Mouse (Mus musculus) C2C12 (cell line): ENCODE data around the gene Mtmr11. TPM values are rescaled to one million over a fixed set of nuclear protein-coding genes. Genes with fewer than 3 reads are reported as not detected.

Source experiments
- H3K27me3 ChIP-seq: one replicate; pipeline ENCODE4 v1.6.1; 2011; ENCODE audit not compliant: control insufficient read depth, insufficient read depth, insufficient read length
- H3K36me3 ChIP-seq: one replicate; pipeline ENCODE4 v1.6.1; 2011; ENCODE audit not compliant: control insufficient read depth, insufficient read depth
- H3K4me3 ChIP-seq: one replicate; pipeline ENCODE4 v1.5.1; 2011; ENCODE audit warnings: mild to moderate bottlenecking, control low read depth; ENCODE audit not compliant: poor library complexity, insufficient read depth, severe bottlenecking
- H3K79me2 ChIP-seq: one replicate; pipeline ENCODE4 v1.6.1; 2011; ENCODE audit not compliant: control insufficient read depth, insufficient read depth
- H3K79me3 ChIP-seq: one replicate; pipeline ENCODE4 v1.6.1; 2011; ENCODE audit warnings: low read depth, control low read depth
- H3ac ChIP-seq: one replicate; pipeline ENCODE3; 2011; ENCODE audit warnings: low read depth; ENCODE audit not compliant: control insufficient read depth, insufficient read length
- CEBPB ChIP-seq: IDR thresholded peaks from one replicate; pipeline ENCODE4 v1.6.1; 2011; ENCODE audit warnings: low read depth, mild to moderate bottlenecking, control low read depth, moderate library complexity
- CTCF ChIP-seq: IDR thresholded peaks from one replicate; pipeline ENCODE4 v1.5.1; 2011; ENCODE audit not compliant: control insufficient read depth, insufficient read depth, insufficient read length
- FOSL1 ChIP-seq: IDR thresholded peaks from one replicate; pipeline ENCODE4 v1.8.0; 2011; ENCODE audit warnings: mild to moderate bottlenecking, low read length; ENCODE audit not compliant: poor library complexity, insufficient read depth, severe bottlenecking
- MAX ChIP-seq: IDR thresholded peaks from one replicate; pipeline ENCODE4 v1.6.1; 2011; ENCODE audit warnings: mild to moderate bottlenecking, control low read depth
- MYOD1 ChIP-seq: IDR thresholded peaks from one replicate; pipeline ENCODE4 v1.6.1; 2011; ENCODE audit warnings: low read depth; ENCODE audit not compliant: control insufficient read depth, insufficient read length
- MYOG ChIP-seq: IDR thresholded peaks from one replicate; pipeline ENCODE4 v1.6.1; 2011; ENCODE audit not compliant: control insufficient read depth, insufficient read length; ENCODE audit errors: extremely low read depth
- USF1 ChIP-seq: IDR thresholded peaks from one replicate; pipeline ENCODE4 v1.6.1; 2011; ENCODE audit warnings: low read depth, mild to moderate bottlenecking, control low read depth, moderate library complexity
- microRNA-seq: library from miRNA; unstranded; fragments of <30 nt; microRNA quantifications from one replicate; pipeline ENCODE4, GENCODE M21; 2019; ENCODE audit warnings: borderline microRNAs expressed
- polyA plus RNA-seq: library from polyadenylated mRNA; unstranded; fragments of >200 nt; fragmentation: generic; extraction: Trizol; gene quantifications from one replicate; pipeline ENCODE4 v1.2.1, GENCODE M21; 2012; ENCODE audit warnings: missing spikeins

The Mtmr11 gene
- polyA plus RNA-seq, 1 experiment = 5.1 TPM

DNA sequence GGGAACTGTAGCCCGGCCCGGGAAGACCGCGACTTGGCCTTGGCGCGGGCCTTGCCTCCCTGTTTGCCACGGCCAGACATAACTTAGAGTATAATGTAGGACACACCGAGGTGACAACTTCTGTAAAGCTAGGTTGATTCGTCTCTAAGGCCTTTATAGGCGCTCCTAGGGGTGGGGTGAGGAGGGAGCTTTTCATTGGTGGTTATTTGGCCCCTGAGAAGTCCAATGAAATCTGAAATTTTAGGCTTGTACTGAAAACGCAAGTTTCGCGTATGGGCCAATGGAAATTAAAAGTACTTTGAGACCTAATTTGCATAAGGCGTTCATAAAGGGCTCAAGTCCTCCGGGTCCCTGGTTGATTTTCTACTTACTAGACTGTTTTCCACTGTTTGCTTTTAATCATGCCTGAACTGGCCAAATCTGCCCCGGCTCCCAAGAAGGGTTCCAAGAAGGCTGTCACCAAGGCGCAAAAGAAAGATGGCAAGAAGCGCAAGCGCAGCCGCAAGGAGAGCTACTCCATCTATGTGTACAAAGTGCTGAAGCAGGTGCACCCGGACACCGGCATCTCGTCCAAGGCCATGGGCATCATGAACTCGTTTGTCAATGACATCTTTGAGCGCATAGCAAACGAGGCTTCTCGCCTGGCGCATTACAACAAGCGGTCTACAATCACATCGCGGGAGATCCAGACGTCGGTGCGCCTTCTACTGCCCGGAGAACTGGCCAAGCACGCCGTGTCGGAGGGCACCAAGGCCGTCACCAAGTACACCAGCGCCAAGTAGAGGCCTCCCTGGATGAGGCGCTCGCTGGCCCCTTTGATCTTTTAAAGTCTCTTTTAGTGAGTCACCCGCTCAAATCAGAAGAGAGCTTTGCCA, 59.2 kb downstream of the Mtmr11 start, which contains the start of the genes Hist2h2ac and Hist2h2be:
TSS of gene Hist2h2ac (minus strand) at position 116 of the 875 bp plus-strand sequence.
TSS of gene Hist2h2be (plus strand) at position 355 of the 875 bp plus-strand sequence.
- Histone ChIP-seq H3K27me3 (no peaks in the 10 kb centered on the region), H3K79me3 (no peaks in the 10 kb centered on the region), H3K4me3 (peak within 1 kb of the TSS; percentile 36), H3K79me2 (no peaks in the 10 kb centered on the region), H3K36me3 (no peaks in the 10 kb centered on the region), H3ac (peak within 1 kb of the TSS; percentile 89)
- no peak for TF ChIP-seq USF1
- no peak for TF ChIP-seq CEBPB
- TF ChIP-seq MAX = no peak
- TF ChIP-seq MYOG = no peak
- no peak for TF ChIP-seq FOSL1
- TF ChIP-seq MYOD1 = no peak
- no peak for TF ChIP-seq CTCF

Small RNAs within 50 kb of the gene (microRNA-seq; reads per million reads assigned to microRNA genes)
- gene Gm44492 = 0.20 reads per million

Other genes starting within 250 kb of the Mtmr11 start
- 66.3 TPM for gene Anp32e, start 232.8 kb upstream of the Mtmr11 start, polyA plus RNA-seq
- 103 TPM for gene Plekho1, start 166.0 kb upstream of the Mtmr11 start, polyA plus RNA-seq
- 15.6 TPM for gene Vps45, start 103.5 kb upstream of the Mtmr11 start, polyA plus RNA-seq
- 12.5 TPM for gene Otud7b, start 57.5 kb upstream of the Mtmr11 start, polyA plus RNA-seq
- 136 TPM for gene Sf3b4, start 10.3 kb downstream of the Mtmr11 start, polyA plus RNA-seq
- 0.33 TPM for gene Sv2a, start 19.1 kb downstream of the Mtmr11 start, polyA plus RNA-seq
- 76.1 TPM for gene Bola1, start 57.7 kb downstream of the Mtmr11 start, polyA plus RNA-seq
- 0.18 TPM for gene Hist2h2ab, start 57.9 kb downstream of the Mtmr11 start, polyA plus RNA-seq
- 1.9 TPM for gene Hist2h2ac, start 58.9 kb downstream of the Mtmr11 start, polyA plus RNA-seq
- gene Hist2h2be, start 59.1 kb downstream of the Mtmr11 start, polyA plus RNA-seq = 0.98 TPM
- 5.1 TPM for gene Hist2h3c2, start 77.1 kb downstream of the Mtmr11 start, polyA plus RNA-seq
- gene Hist2h2aa2, start 78.3 kb downstream of the Mtmr11 start, polyA plus RNA-seq = 20.3 TPM
- gene Hist2h2aa1, start 83.5 kb downstream of the Mtmr11 start, polyA plus RNA-seq = not detected
- 0.32 TPM for gene Hist2h3c1, start 84.7 kb downstream of the Mtmr11 start, polyA plus RNA-seq
- 0.89 TPM for gene Hist2h4, start 101.3 kb downstream of the Mtmr11 start, polyA plus RNA-seq
- gene Hist2h3b, start 106.7 kb downstream of the Mtmr11 start, polyA plus RNA-seq = 11.3 TPM
- gene Hist2h2bb, start 107.7 kb downstream of the Mtmr11 start, polyA plus RNA-seq = 3.3 TPM
- 0.02 TPM for gene Fcgr1, start 132.0 kb downstream of the Mtmr11 start, polyA plus RNA-seq